Mouse (Mus musculus): ENCODE data around the gene Hspb1. TPM values are rescaled to one million over a fixed set of nuclear protein-coding genes. Genes with fewer than 3 reads are reported as not detected.

Gene Hspb1
- polyA plus RNA-seq, 1 experiment from 2014 or later, result 863 TPM

DNA sequence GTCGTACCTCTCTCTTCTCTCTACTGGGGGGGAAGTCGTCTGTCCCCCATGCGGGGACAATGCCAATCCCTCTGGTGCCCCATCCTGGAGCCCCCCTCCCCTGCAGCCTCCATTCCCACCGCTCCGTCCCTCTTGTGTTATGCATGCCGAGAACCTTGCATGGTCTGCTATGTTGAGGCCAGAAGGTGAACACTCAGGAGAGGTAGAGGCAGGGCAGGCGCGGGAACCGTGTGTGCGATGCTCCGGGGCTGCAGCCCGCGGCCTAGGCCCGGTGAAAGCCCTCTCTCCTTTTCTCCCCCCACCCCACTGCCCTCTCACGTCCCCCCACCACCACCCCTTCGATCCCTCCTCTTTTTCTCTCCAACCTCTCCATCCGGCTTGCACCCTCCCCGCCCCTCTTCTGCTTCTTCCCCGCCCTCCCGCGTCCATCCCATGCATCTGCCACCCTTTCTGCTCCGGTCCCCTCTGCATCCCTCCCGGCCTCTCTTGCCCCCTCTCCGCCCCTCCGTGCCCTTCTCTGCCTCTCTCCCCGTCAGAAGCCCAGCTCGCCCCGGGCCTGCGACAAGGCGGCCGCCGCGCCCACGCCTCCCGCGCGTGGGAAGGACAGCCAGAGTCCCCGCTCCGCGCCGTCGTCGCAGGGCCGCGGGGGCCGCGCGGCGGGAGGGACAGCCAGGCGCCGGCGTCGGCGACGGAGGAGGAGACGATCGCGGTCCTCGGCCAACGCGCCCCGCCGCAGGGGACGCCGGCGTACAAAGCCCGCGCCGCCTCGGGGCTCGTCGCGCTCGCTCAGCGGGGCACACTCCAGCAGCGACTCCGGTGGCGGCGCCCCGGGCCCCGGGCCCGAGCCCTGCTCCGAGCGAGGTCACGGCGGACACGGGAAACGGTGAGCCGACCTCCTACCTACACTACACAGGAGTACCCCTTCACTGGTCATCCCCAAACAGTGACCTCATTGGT is 19.8 kb upstream of the Hspb1 start:
- Histone ChIP-seq H3K4me2 (peak overlapping the region; percentile 90), H3K27ac (replicated peaks) (no peak overlapping the region), H3K9ac (peak overlapping the region; percentile 79), H3K4me3 (peak overlapping the region; percentile 60), H3K9me3 (no peaks in the 10 kb centered on the region), H3K36me3 (no peaks in the 10 kb centered on the region), H3K27me3 (replicated peaks) (peaks cover 93% of the 10 kb centered on the region), H3K4me1 (peaks cover 15% of the 10 kb centered on the region)
- 0 out of 2 replicates have a peak, but pooled peaks have one; percentile 10 for ATAC-seq (ENCODE audit: extremely low read depth, insufficient number of reproducible peaks, low FRiP score, low TSS enrichment)
- under 1% methylated on average over 86 of the region's 89 CpGs for WGBS

DNA sequence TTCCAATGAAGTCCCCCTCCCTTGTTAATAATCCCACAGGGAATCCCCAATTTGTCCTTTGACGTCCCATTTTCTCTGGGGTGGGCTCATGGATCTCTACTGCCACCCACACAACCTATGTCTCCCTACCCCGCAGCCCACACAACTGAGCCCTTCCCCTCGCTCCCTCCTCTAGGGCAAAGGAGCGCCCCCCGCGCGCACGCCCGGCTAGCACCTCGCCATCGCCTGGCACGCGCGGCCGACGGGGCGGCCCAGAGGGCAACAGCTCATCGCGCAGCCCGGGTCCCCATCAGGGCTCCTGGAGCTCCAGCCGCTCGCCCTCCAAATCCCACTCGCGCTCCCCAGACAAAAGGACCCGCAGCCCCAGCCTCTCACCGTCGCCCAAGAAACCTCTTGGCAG is 19.1 kb upstream of the Hspb1 start:
- Histone ChIP-seq H3K4me3 (peak overlapping the region; percentile 60), H3K27ac (replicated peaks) (no peak overlapping the region), H3K4me2 (peak overlapping the region; percentile 90), H3K36me3 (no peaks in the 10 kb centered on the region), H3K9ac (no peak overlapping the region), H3K27me3 (replicated peaks) (peaks cover 98% of the 10 kb centered on the region), H3K9me3 (no peaks in the 10 kb centered on the region), H3K4me1 (peaks cover 22% of the 10 kb centered on the region)
- ATAC-seq (ENCODE audit: extremely low read depth, insufficient number of reproducible peaks, low FRiP score, low TSS enrichment), result no peak
- 1% methylated on average over 27 of the region's 27 CpGs for WGBS

DNA sequence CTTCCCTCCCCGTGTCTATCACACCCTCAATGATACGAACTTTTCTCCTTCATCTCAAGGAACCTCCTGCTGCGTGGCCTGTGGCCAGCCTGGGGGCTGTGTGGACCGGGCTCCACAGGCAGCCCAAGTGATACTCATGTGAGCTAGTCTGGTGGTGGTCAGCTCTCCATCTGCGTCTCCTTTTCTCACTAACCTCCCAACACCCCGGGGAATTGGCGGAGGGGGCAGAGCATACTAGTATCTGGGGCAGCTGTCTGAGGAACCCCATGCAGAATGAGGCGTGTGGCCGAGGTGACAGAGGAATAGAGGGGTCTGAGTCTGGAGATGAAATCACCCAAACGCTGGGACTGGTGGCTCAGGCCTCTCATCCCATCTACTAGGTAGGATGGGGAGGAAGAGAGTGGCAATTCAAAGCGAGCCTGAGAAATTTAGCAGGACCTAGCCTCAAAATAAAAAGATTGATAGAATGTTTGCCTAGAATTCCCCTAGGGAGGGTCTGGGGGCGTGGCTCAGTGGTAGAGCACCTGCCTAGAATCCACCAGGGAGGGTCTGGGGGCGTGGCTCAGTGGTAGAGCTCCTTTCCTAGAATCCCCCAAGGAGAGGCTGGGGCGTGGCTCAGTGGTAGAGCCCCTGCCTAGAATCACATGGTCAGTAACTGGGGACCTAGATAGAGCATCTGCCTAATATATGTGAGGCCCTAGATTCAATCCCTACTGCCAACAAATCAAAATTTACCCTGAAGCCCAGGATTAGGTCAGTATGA is 17.9 kb upstream of the Hspb1 start:
- Histone ChIP-seq H3K4me2 (no peak overlapping the region), H3K27me3 (replicated peaks) (peaks cover 91% of the 10 kb centered on the region), H3K4me1 (peaks cover 22% of the 10 kb centered on the region), H3K4me3 (no peak overlapping the region), H3K9ac (no peak overlapping the region), H3K36me3 (no peaks in the 10 kb centered on the region), H3K27ac (replicated peaks) (no peak overlapping the region), H3K9me3 (no peaks in the 10 kb centered on the region)
- 49% methylated on average over 14 of the region's 14 CpGs for WGBS
- no peak for ATAC-seq (ENCODE audit: extremely low read depth, insufficient number of reproducible peaks, low FRiP score, low TSS enrichment)

DNA sequence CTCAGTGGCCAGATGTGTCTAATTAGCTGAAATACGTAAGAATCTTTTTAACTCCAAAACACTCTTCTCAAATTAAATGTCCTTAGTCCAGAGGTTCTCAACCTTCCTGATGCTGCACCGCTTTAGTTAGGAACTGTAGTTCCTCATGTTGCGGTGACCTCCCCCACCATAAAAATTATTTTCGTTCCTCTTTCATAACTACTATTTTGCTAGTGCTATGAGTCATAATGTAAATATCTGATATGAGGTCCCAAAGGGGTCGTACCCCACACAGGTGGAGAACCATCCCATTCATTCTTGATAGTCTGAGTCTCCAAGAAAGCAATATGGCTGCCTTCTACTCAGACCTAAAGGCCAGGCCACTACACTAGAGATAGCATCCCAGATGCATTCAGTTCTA is 17.2 kb upstream of the Hspb1 start:
- 84% methylated on average over 5 of the region's 5 CpGs for WGBS
- Histone ChIP-seq H3K9ac (no peak overlapping the region), H3K4me1 (peaks cover 22% of the 10 kb centered on the region), H3K36me3 (no peaks in the 10 kb centered on the region), H3K27ac (replicated peaks) (no peak overlapping the region), H3K4me2 (no peak overlapping the region), H3K4me3 (no peak overlapping the region), H3K27me3 (replicated peaks) (peaks cover 84% of the 10 kb centered on the region), H3K9me3 (no peaks in the 10 kb centered on the region)
- no peak for ATAC-seq (ENCODE audit: extremely low read depth, insufficient number of reproducible peaks, low FRiP score, low TSS enrichment)

DNA sequence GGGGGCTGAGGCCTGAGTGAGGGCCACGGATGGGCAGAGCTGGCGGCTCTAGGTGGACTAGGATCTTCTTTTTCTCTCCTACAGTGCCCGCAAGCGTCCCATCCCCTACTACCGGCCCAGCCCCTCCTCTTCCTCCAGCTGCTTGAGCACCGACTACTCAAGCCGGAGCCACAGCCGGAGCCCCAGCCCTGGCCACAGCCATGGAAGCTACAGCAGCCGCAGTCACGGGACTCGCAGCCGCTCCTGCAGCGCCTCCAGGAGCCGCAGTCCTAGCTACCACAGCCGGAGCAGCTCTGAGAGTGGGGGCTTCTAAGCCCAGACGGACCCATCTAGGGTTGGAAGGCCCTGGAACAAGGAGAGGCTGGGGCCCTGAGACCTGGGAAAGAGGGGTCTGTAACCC is 14.7 kb upstream of the Hspb1 start:
- no peak for ATAC-seq (ENCODE audit: extremely low read depth, insufficient number of reproducible peaks, low FRiP score, low TSS enrichment)
- Histone ChIP-seq H3K4me2 (peak overlapping the region; percentile 53), H3K9me3 (no peaks in the 10 kb centered on the region), H3K36me3 (no peaks in the 10 kb centered on the region), H3K4me1 (peaks cover 23% of the 10 kb centered on the region), H3K9ac (peak overlapping the region; percentile 67), H3K27ac (replicated peaks) (no peak overlapping the region), H3K4me3 (0 out of 2 replicates have a peak overlapping the region, but pooled peaks have one; percentile 13), H3K27me3 (replicated peaks) (peaks cover 60% of the 10 kb centered on the region)
- WGBS, result 16% methylated on average over 16 of the region's 16 CpGs

DNA sequence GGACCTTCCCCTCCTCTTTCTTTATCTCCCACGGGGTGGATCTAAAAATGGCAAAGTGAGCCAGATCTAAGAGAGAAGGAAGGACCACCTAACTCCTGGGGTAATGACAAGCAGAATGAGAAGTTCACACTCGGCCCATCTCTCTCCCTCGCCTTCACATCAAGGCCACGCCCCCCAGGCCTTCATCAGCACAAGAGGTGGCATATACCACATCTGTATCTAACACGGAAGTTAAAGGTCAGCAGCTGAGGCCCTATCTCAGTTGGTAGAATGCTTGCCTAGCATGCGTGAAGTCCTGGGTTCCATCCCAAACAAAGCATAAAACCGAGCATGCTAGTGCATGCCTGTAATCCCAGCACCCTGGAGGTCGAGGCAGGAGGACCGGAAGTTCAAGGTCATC is 14.0 kb upstream of the Hspb1 start:
- Histone ChIP-seq H3K4me3 (no peak overlapping the region), H3K36me3 (no peaks in the 10 kb centered on the region), H3K4me1 (peaks cover 17% of the 10 kb centered on the region), H3K9ac (no peak overlapping the region), H3K27ac (replicated peaks) (no peak overlapping the region), H3K27me3 (replicated peaks) (peaks cover 53% of the 10 kb centered on the region), H3K9me3 (no peaks in the 10 kb centered on the region), H3K4me2 (no peak overlapping the region)
- 46% methylated on average over 9 of the region's 9 CpGs for WGBS
- no peak for ATAC-seq (ENCODE audit: extremely low read depth, insufficient number of reproducible peaks, low FRiP score, low TSS enrichment)

DNA sequence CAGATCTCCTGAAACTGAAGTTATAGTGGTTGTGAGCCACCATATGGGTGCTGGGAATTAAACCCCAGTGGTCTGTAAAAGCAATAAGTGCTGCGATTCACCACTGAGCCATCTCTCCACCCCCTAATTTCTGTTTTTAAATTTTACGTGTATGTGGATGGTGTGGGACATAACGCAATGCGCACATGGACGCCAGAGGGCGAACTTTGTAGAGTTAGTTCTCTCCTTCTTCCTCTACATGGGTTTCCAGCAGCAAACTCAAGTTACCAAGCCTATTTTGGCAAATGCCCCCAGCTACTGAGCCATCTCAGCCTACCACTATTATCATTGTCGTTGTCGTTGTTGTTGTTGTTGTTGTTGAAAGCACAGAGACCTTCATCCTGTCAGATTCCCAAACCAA is 10.5 kb upstream of the Hspb1 start:
- peak overlapping the region; percentile 74 for H3K4me2 ChIP-seq
- peak overlapping the region; percentile 78 for H3K9ac ChIP-seq
- peak overlapping the region; percentile 57; the same call in 1 of the 2 replicates for H3K27ac ChIP-seq (replicated peaks)
- H3K4me3 ChIP-seq, result peak overlapping the region; percentile 56
- H3K4me1 ChIP-seq, result peaks cover 31% of the 10 kb centered on the region
- WGBS, result 9% methylated on average over 8 of the region's 8 CpGs
- no peaks in the 10 kb centered on the region for H3K9me3 ChIP-seq
- no peaks in the 10 kb centered on the region for H3K36me3 ChIP-seq
- no peak for ATAC-seq (ENCODE audit: extremely low read depth, insufficient number of reproducible peaks, low FRiP score, low TSS enrichment)
- peaks cover 20% of the 10 kb centered on the region for H3K27me3 ChIP-seq (replicated peaks)

DNA sequence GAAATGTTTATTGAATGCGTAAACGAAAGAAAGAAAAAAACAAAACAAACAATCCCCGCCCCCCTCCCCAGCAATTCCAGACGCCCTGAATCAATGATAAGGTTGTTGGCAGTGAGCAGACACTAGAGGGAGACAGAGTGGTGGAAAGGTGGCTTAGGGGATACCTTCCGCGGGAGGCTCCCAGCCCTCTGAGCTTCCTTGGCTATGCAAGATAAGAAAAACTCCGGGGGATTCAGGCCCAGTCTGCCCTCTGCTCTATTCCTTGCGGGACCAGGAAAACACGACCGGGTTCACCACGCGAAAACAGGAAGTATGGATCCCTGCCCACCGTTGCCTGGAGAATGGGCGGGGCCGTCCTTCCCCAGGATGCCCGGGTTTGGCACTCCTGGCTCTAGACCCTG is 9.9 kb upstream of the Hspb1 start:
- Histone ChIP-seq H3K9me3 (no peaks in the 10 kb centered on the region), H3K9ac (peak overlapping the region; percentile 78), H3K4me2 (peak overlapping the region; percentile 74), H3K4me1 (peaks cover 31% of the 10 kb centered on the region), H3K27me3 (replicated peaks) (peaks cover 13% of the 10 kb centered on the region), H3K36me3 (no peaks in the 10 kb centered on the region), H3K27ac (replicated peaks) (peak overlapping the region; percentile 57), H3K4me3 (peak overlapping the region; percentile 56)
- 1% methylated on average over 16 of the region's 16 CpGs for WGBS
- ATAC-seq (ENCODE audit: extremely low read depth, insufficient number of reproducible peaks, low FRiP score, low TSS enrichment), result no peak

DNA sequence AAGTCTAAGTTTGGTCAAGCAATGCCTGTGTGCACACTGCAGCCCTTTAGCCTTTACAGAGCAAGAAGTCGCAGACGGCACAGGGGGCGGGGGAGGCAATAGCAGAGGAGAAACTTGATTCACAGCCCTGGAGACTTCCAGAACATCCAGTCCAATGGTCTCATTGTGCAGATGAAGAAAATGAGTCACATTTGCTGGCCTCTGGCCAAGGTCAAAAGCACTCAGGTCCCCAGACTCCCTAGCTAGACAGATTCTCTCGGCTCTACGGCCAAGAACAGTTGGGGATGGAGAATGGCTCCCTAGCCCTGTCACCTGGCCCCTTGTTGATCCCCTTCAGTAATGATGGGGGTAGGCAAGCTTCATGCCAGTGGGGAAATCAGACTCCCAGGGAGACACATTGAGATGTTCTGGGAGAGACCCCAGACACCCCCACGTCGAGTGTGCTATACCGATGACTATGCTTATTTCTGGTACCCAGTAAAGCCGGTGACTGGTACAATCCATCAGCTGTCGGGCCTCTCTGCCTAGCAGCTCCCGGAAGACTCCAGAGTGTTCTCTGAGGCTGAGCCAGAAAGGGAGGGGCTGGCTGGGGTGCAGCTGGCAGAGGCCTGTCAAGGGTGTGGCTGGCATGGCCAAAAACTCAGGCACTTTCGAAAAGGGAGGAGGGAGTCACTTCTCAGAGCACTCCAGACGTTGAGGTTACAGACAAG is 8.1 kb upstream of the Hspb1 start:
- no peak overlapping the region for H3K9ac ChIP-seq
- H3K9me3 ChIP-seq, result no peaks in the 10 kb centered on the region
- H3K27ac ChIP-seq (replicated peaks), result peak overlapping the region; percentile 59
- no peaks in the 10 kb centered on the region for H3K36me3 ChIP-seq
- no peaks in the 10 kb centered on the region; the same call in 1 of the 2 replicates for H3K27me3 ChIP-seq (replicated peaks)
- ATAC-seq (ENCODE audit: extremely low read depth, insufficient number of reproducible peaks, low FRiP score, low TSS enrichment), result peak; percentile 18; the same call in 1 of the 2 replicates
- 32% methylated on average over 13 of the region's 13 CpGs for WGBS
- no peak overlapping the region for H3K4me3 ChIP-seq
- peaks cover 22% of the 10 kb centered on the region for H3K4me1 ChIP-seq
- H3K4me2 ChIP-seq, result no peak overlapping the region

DNA sequence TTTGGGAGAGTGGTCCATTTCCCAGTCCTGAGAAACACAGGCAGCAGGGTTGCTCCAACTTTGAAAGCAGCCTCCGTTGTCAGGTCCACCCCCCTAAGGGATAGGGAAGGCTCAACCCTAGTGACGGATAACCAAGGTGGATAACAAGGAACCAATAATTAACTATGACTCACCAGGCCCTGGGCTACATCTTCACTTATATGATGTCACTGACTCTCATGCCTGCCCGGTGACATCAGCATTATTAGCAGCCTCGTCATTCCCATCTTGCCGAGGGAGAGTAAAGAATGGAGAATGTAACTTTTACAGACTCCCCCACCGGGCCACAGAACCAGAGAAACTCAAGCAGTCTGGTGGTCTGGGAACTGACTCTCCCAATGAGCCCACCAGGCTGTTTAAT is 3.1 kb upstream of the Hspb1 start:
- Histone ChIP-seq H3K4me1 (peaks cover 11% of the 10 kb centered on the region), H3K4me3 (no peak overlapping the region), H3K27ac (replicated peaks) (no peak overlapping the region), H3K4me2 (no peak overlapping the region), H3K9ac (no peak overlapping the region), H3K36me3 (no peaks in the 10 kb centered on the region), H3K27me3 (replicated peaks) (no peaks in the 10 kb centered on the region), H3K9me3 (no peaks in the 10 kb centered on the region)
- WGBS, result 49% methylated on average over 6 of the region's 6 CpGs
- no peak for ATAC-seq (ENCODE audit: extremely low read depth, insufficient number of reproducible peaks, low FRiP score, low TSS enrichment)
